Mouse (Mus musculus) heart, adult 2 months (tissue): ENCODE measurements around the gene Slc25a39.

ENCODE experiments used
- CTCF ChIP-seq: fragments of 200-600 bp; IDR thresholded peaks from 2 replicates; pipeline ENCODE4 v1.8.1; 2022; ENCODE audit warnings: antibody characterized with exemption, mild to moderate bottlenecking, moderate library complexity
- EP300 ChIP-seq: fragments of 200-500 bp; IDR thresholded peaks from 2 replicates; pipeline ENCODE4 v1.6.1; 2011; ENCODE audit warnings: low read depth, low read length, control low read depth; ENCODE audit not compliant: insufficient read depth
- POLR2A ChIP-seq: fragments of 200-500 bp; IDR thresholded peaks from 2 replicates; pipeline ENCODE4 v1.6.1; 2011; ENCODE audit warnings: mild to moderate bottlenecking, low read depth, low read length, control low read depth; ENCODE audit not compliant: insufficient read depth

GRCm38 (mm10) chr11:102406401-102406800 is 1.3 kb downstream of the Slc25a39 start:
- TF ChIP-seq EP300 (no peak), CTCF (no peak), POLR2A (no peak)
